In the genomic region with DNA sequence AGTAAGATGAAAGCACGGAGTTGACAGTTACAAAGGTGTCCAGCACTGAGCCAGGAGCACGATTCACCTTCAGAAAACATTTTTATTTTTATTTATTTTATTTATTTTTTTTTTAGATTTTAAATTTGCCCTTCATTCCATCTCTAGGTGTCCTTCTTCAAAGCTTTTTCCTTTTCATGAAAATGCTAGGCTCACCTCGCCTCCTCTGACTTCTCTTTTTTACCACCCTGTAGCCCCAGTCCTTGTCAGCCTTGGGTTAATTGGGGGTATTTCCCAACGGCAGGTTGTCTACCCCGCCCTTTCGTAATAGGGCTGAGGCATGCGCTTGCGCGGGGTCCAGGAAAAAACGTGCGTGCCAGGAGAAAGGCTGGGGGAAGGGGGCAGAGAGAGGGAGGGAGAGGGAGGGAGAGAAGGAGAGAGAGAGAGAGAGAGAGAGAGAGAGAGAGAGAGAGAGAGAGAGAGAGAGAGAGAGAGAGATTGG, we compare ENCODE assay signal across 8 mouse cellular contexts. TPM values are rescaled to one million over a fixed set of nuclear protein-coding genes. Genes with fewer than 3 reads are reported as not detected.
DNase-seq lines count a peak whose midpoint lies in the region; ATAC-seq lines count a peak whose summit lies in the region.

No protein-coding gene starts in this region.

- DNase-seq in layer of hippocampus, postnatal 36 days = peak; percentile 58 to 63
- no peak for DNase-seq in layer of hippocampus, adult 11-12 months (ENCODE audit: low spot score)
- DNase-seq in cerebellum, adult 8-10 months = peak; percentile 73
- DNase-seq in urinary bladder, adult 18-20 months (ENCODE audit: low spot score in 2 of 2) = no peak
- no peak for DNase-seq in testis, postnatal 14 days (ENCODE audit: low spot score)
- DNase-seq in urinary bladder, postnatal 14 days (ENCODE audit: low spot score) = no peak

- no peak overlapping the region for H3K27ac ChIP-seq in liver, embryonic 16.5 days (ENCODE audit: low read length)

- ATAC-seq in granulocyte monocyte progenitor cell, adult 5-6 weeks (replicated peaks; ENCODE audit: poor library complexity, severe bottlenecking) = peak; percentile 26
- no peak for ATAC-seq in liver, embryonic 16.5 days (ENCODE audit: low read depth)

- H3K4me3 ChIP-seq in liver, embryonic 16.5 days (ENCODE audit: low read depth, low read length) = no peak overlapping the region

- H3K4me2 ChIP-seq in liver, embryonic 16.5 days (ENCODE audit: low read depth, low read length) = peak overlapping the region; percentile 34; the same call in 1 of the 2 replicates

- H3K9ac ChIP-seq in liver, embryonic 16.5 days (ENCODE audit: low read depth, low read length) = no peak overlapping the region

- 8% methylated on average over 11 of the region's 11 CpGs for WGBS in liver, embryonic 16.5 days (ENCODE audit: insufficient replicate concordance)

- H3K4me1 ChIP-seq in liver, embryonic 16.5 days (ENCODE audit: control insufficient read depth, low read depth, low read length) = peaks cover 21% of the 10 kb centered on the region

- H3K9me3 ChIP-seq in liver, embryonic 16.5 days (replicated peaks; ENCODE audit: control insufficient read depth, low read length) = no peaks in the 10 kb centered on the region

- no peaks in the 10 kb centered on the region for H3K36me3 ChIP-seq in liver, embryonic 16.5 days (ENCODE audit: control insufficient read depth, insufficient read depth)

- peaks cover 92% of the 10 kb centered on the region for H3K27me3 ChIP-seq in liver, embryonic 16.5 days (ENCODE audit: control insufficient read depth, insufficient read depth, low read depth, low read length)

RNA-seq across cellular contexts. Expression of a gene that starts 0.4 kb away (rescaled TPM):
- total RNA-seq in layer of hippocampus, postnatal 36 days (2021) = not detected
- not detected in 2 replicates for total RNA-seq in granulocyte monocyte progenitor cell, adult 5-6 weeks (2014; fragmentation: Nextera tagmentation)
- total RNA-seq in granulocyte monocyte progenitor cell, adult 5-6 weeks (2017) = 0.09 TPM in 1 of 2 replicates, not detected in the other
- polyA plus RNA-seq in liver, embryonic 16.5 days (2015; fragmentation: Nextera tagmentation; extraction: Ambion mirVana) = 0.05 and 0.08 TPM in 2 replicates

RNA-seq across cellular contexts. Expression of a gene that starts 4.5 kb away (rescaled TPM):
- 10 to 100 TPM; 12.5 to 14.8 TPM for total RNA-seq in layer of hippocampus, postnatal 36 days (2021)
- 1.4 TPM in 1 of 2 replicates, not detected in the other for total RNA-seq in granulocyte monocyte progenitor cell, adult 5-6 weeks (2014; fragmentation: Nextera tagmentation)
- total RNA-seq in granulocyte monocyte progenitor cell, adult 5-6 weeks (2017) = 0.47 TPM in 1 of 2 replicates, not detected in the other
- polyA plus RNA-seq in liver, embryonic 16.5 days (2015; fragmentation: Nextera tagmentation; extraction: Ambion mirVana) = 1.1 and 1.7 TPM in 2 replicates

RNA-seq across cellular contexts. Expression of a gene that starts 5.4 kb away (rescaled TPM):
- total RNA-seq in layer of hippocampus, postnatal 36 days (2021) = 100 to 1,000 TPM; 168 to 169 TPM
- total RNA-seq in granulocyte monocyte progenitor cell, adult 5-6 weeks (2014; fragmentation: Nextera tagmentation) = 0.41 and 0.83 TPM in 2 replicates
- 0.36 and 0.65 TPM in 2 replicates for total RNA-seq in granulocyte monocyte progenitor cell, adult 5-6 weeks (2017)
- polyA plus RNA-seq in liver, embryonic 16.5 days (2015; fragmentation: Nextera tagmentation; extraction: Ambion mirVana) = 0.11 and 0.17 TPM in 2 replicates

RNA-seq across cellular contexts. Expression of a gene that starts 20.0 kb away (rescaled TPM):
- 10 to 100 TPM; 39.9 to 40.7 TPM for total RNA-seq in layer of hippocampus, postnatal 36 days (2021)
- total RNA-seq in granulocyte monocyte progenitor cell, adult 5-6 weeks (2014; fragmentation: Nextera tagmentation) = not detected in 2 replicates
- not detected in 2 replicates for total RNA-seq in granulocyte monocyte progenitor cell, adult 5-6 weeks (2017)
- 0.05 and 0.09 TPM in 2 replicates for polyA plus RNA-seq in liver, embryonic 16.5 days (2015; fragmentation: Nextera tagmentation; extraction: Ambion mirVana)

RNA-seq across cellular contexts. Expression of a gene that starts 50.6 kb away (rescaled TPM):
- total RNA-seq in layer of hippocampus, postnatal 36 days (2021) = 10 to 100 TPM; 65.9 to 77.2 TPM
- total RNA-seq in granulocyte monocyte progenitor cell, adult 5-6 weeks (2014; fragmentation: Nextera tagmentation) = 15.2 and 31.0 TPM in 2 replicates
- total RNA-seq in granulocyte monocyte progenitor cell, adult 5-6 weeks (2017) = 13.6 and 17.7 TPM in 2 replicates
- polyA plus RNA-seq in liver, embryonic 16.5 days (2015; fragmentation: Nextera tagmentation; extraction: Ambion mirVana) = 10.8 and 12.5 TPM in 2 replicates

Comparison
In these comparisons a context has a peak if more than half of its experiments do, and no peak if none do; other contexts are left out.
1. DNase-seq: peak in layer of hippocampus, postnatal 36 days (2 of 2) and cerebellum, adult 8-10 months (single experiment); none in layer of hippocampus, adult 11-12 months (single experiment), urinary bladder, adult 18-20 months (0 of 2), testis, postnatal 14 days (single experiment) and urinary bladder, postnatal 14 days (single experiment).
2. RNA of a gene that starts 4.5 kb away (total RNA-seq): 12.5 to 14.8 TPM in layer of hippocampus, postnatal 36 days; 0.47 to 1.4 TPM in granulocyte monocyte progenitor cell, adult 5-6 weeks; every median in the first group is over 4 times any median in the second.
3. RNA of a gene that starts 5.4 kb away (total RNA-seq): 168 to 169 TPM in layer of hippocampus, postnatal 36 days; 0.36 to 0.83 TPM in granulocyte monocyte progenitor cell, adult 5-6 weeks; every median in the first group is over 10 times any median in the second.